Mouse (Mus musculus) lung, adult 2 months (tissue): ENCODE measurements at regions not wholly inside any gene's neighbourhood (a gene's known extent, or its start where the extent isn't known, plus 50 kb on each side); places are given as distances from the start of the nearest gene placed in this dataset.

Source experiments
- CTCF ChIP-seq: fragments of 200-500 bp; IDR thresholded peaks from 2 replicates; pipeline ENCODE4 v1.5.1; 2011; ENCODE audit warnings: mild to moderate bottlenecking, low read length, control low read depth; ENCODE audit not compliant: insufficient read depth
- POLR2A ChIP-seq: fragments of 200-500 bp; IDR thresholded peaks from 2 replicates; pipeline ENCODE4 v1.6.1; 2011; ENCODE audit warnings: low read depth, mild to moderate bottlenecking, control low read depth, low read length, borderline replicate concordance; ENCODE audit errors: extremely low read depth

DNA sequence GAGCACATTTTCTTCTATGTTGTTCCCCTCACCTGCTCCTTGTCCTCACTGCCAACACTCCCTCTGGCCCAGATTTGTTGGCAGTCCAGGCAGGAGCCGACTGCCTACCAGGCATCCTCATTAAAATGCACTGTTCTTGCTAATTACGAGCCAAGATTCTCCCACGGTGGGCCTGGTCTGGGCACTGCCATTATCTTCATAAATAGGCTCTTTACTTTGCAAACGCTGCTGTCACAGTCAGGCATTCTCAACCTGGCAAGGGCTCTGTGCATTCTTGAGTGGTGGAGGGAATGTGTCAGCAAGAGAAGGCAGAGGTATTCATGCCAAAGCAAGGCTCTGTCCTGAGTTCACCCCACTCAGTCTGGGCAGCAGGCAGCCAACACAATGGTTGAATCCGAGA, 59.4 kb upstream of the Sorl1 start:
- TF ChIP-seq CTCF (no peak), POLR2A (no peak)
